Mouse (Mus musculus): ENCODE results near the gene Ammecr1.

GRCm38 (mm10) chrX:142806620-142807061, 159.9 kb downstream of the Ammecr1 start:
- TF ChIP-seq HCFC1 (IDR thresholded peaks at IDR 0.05; ENCODE audit: low read depth, low read length), result no peak
- no peak for TF ChIP-seq CTCF (conservative IDR thresholded peaks at IDR 0.05 in 1 of 2, IDR thresholded peaks at IDR 0.05 in 1 of 2; ENCODE audit: low read depth in 2 of 2, low read length in 2 of 2)
- TF ChIP-seq POLR2A (IDR thresholded peaks at IDR 0.05; ENCODE audit: low read depth, low read length), result no peak
- TF ChIP-seq EP300 (IDR thresholded peaks at IDR 0.05; ENCODE audit: low read length), result no peak
- TF ChIP-seq MEF2A (IDR thresholded peaks at IDR 0.05; ENCODE audit: borderline replicate concordance, low read depth, low read length), result no peak
- no peak for TF ChIP-seq SMC3 (IDR thresholded peaks at IDR 0.05; ENCODE audit: low read depth, low read length)
- no peak for TF ChIP-seq POLR2AphosphoS2 (IDR thresholded peaks at IDR 0.05; ENCODE audit: low read depth, low read length)
- TF ChIP-seq USF1 (IDR thresholded peaks at IDR 0.05; ENCODE audit: low read depth, low read length), result no peak
- TF ChIP-seq GABPA (IDR thresholded peaks at IDR 0.05; ENCODE audit: insufficient replicate concordance, low read depth, low read length), result no peak
- no peak for TF ChIP-seq MAFK (IDR thresholded peaks at IDR 0.05; ENCODE audit: insufficient replicate concordance, low read length)
- TF ChIP-seq USF2 (conservative IDR thresholded peaks at IDR 0.05; ENCODE audit: low read depth, low read length), result no peak
- no peak for TF ChIP-seq JUND (conservative IDR thresholded peaks at IDR 0.05; ENCODE audit: low read depth, low read length)

Data from CH12.LX (cell line).